Mouse (Mus musculus) right cerebral cortex, postnatal 36 days (tissue): Measurements from ENCODE around the gene Gm20873.
"Not testable (repeated sequence)": the region's sequence is repeated elsewhere in the genome, so short reads cannot be mapped to it uniquely, and the experiment has no call there.

Experiments used
- DNase-seq, 2 experiments: peaks; one replicate each; pipeline ENCODE4 v3.0.0; 2022; ENCODE audit warnings: low spot score in 2 of 2, mixed read lengths in 1 of 2

Gm20873 gene

DNA sequence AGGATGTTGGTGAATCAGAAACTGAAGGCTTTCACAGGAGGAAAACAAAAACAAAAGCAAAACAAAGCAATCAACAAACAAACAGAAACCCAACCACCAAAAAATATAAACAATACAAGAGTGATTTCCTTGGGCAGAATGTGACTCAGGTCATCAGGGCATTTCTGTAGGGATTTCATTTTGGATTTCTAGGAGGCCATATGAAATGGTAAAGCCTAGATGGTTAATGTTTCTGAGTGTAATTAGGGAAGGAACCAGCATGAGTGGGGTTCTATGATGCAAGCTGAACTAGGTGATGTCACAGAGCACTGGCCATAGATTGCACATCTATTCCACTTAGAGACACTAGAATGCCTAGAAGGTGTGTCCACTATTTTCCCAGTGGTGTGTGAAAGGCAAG lies at the start of gene Gm20873:
Gene Gm20873, plus strand, starts transcription at position 301 of the 400 bp plus-strand sequence.
- not testable (repeated sequence) for DNase-seq

DNA sequence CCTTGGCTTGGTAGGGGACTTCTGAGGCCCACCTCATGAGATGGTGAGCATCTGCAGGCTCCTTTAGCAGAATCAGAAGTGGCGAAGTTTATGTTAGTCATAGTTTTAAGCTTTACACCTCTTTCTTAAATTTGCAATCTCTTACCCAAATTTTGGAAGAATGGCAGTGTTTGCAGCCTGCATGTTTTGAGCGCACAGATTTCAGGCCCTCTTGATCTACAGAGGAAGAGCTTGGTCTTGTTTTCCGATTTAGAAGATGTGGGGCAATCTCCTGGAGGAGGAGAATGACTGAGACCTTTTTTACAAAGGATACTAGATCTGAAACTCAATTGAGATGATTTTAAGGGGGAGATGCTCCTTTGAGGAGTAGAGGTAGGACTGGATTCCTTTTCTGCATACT lies 29.0 kb upstream of the Gm20873 start, which contains the start of gene Gm21746:
Gene Gm21746, minus strand, starts transcription at position 101 of the 400 bp plus-strand sequence.
- DNase-seq, result not testable (repeated sequence)
